Mouse (Mus musculus) ES-E14 (cell line): ENCODE results near the gene Dtnbp1.

Experiments
- MAFK ChIP-seq: IDR thresholded peaks from 2 replicates; pipeline ENCODE4 v1.6.1; 2014; ENCODE audit warnings: mild to moderate bottlenecking, low read depth, low read length, inconsistent platforms; ENCODE audit not compliant: insufficient read depth
- ZNF384 ChIP-seq: IDR thresholded peaks from 2 replicates; pipeline ENCODE4 v1.6.1; 2012; ENCODE audit warnings: low read depth, low read length, inconsistent platforms

GRCm38 (mm10) chr13:44955781-44956180 lies 46.2 kb downstream of the Dtnbp1 start:
- TF ChIP-seq MAFK: no peak
- no peak for TF ChIP-seq ZNF384
